Mouse (Mus musculus) MEL (cell line): ENCODE measurements around the gene Resp18.

Source experiments
- BHLHE40 ChIP-seq: IDR thresholded peaks from 2 replicates; pipeline ENCODE4 v1.6.1; 2012; ENCODE audit warnings: low read depth, mild to moderate bottlenecking, inconsistent platforms, low read length, improper control_type of control experiment, borderline replicate concordance
- CTCF ChIP-seq, 3 experiments: IDR thresholded peaks in 2 of 3; conservative IDR thresholded peaks in 1 of 3; 2 replicates each; pipeline ENCODE4 v1.5.1; 2011 to 2012; ENCODE audit warnings: low read length in 3 of 3, low read depth in 2 of 3, mild to moderate bottlenecking in 2 of 3, improper control_type of control experiment in 1 of 3, inconsistent platforms in 1 of 3, mixed read lengths in 1 of 3, moderate library complexity in 1 of 3; ENCODE audit not compliant: control insufficient read depth in 1 of 3, insufficient read depth in 1 of 3, poor library complexity in 1 of 3, severe bottlenecking in 1 of 3
- EP300 ChIP-seq, 2 experiments: IDR thresholded peaks; 2 replicates each; pipeline ENCODE4 v1.6.1; 2011; ENCODE audit warnings: improper control_type of control experiment in 2 of 2, low read length in 2 of 2, low read depth in 1 of 2, mild to moderate bottlenecking in 1 of 2
- MAX ChIP-seq: IDR thresholded peaks from 2 replicates; pipeline ENCODE4 v1.6.1; 2011; ENCODE audit warnings: low read length, improper control_type of control experiment
- MYC ChIP-seq: IDR thresholded peaks from 2 replicates; pipeline ENCODE4 v1.6.1; 2011; ENCODE audit warnings: low read depth, mild to moderate bottlenecking, low read length, improper control_type of control experiment, moderate library complexity
- POLR2A ChIP-seq, 2 experiments: IDR thresholded peaks; 2 replicates each; pipeline ENCODE4 v1.6.1; 2011 to 2012; ENCODE audit warnings: low read length in 2 of 2, mild to moderate bottlenecking in 2 of 2, control low read depth in 1 of 2, improper control_type of control experiment in 1 of 2, low read depth in 1 of 2, moderate library complexity in 1 of 2; ENCODE audit not compliant: control insufficient read depth in 1 of 2, insufficient read depth in 1 of 2, poor library complexity in 1 of 2
- POLR2AphosphoS5 ChIP-seq: IDR thresholded peaks from 2 replicates; pipeline ENCODE4 v1.6.1; 2012; ENCODE audit warnings: low read depth, borderline replicate concordance, mild to moderate bottlenecking, inconsistent platforms, low read length, moderate library complexity, mixed read lengths
- SMC3 ChIP-seq: IDR thresholded peaks from 2 replicates; pipeline ENCODE4 v1.6.1; 2011; ENCODE audit warnings: low read depth, low read length, improper control_type of control experiment
- TCF12 ChIP-seq: IDR thresholded peaks from 2 replicates; pipeline ENCODE4 v1.6.1; 2014; ENCODE audit warnings: low read depth, mild to moderate bottlenecking, inconsistent platforms, low read length, improper control_type of control experiment, moderate library complexity

GRCm38 (mm10) chr1:75255516-75256046 is 22.6 kb downstream of the Resp18 start:
- TF ChIP-seq SMC3 = no peak
- no peak for TF ChIP-seq CTCF (IDR thresholded peaks at IDR 0.05 in 2 of 3, conservative IDR thresholded peaks at IDR 0.05 in 1 of 3; ENCODE audit: control insufficient read depth in 1 of 3, insufficient read depth in 1 of 3, low read depth in 2 of 3, low read length in 3 of 3, poor library complexity in 1 of 3, severe bottlenecking in 1 of 3)
- no peak for TF ChIP-seq MAX
- no peak for TF ChIP-seq TCF12
- TF ChIP-seq MYC = no peak
- no peak for TF ChIP-seq POLR2A (IDR thresholded peaks at IDR 0.05; ENCODE audit: control insufficient read depth in 1 of 2, insufficient read depth in 1 of 2, low read depth in 1 of 2, low read length in 2 of 2, poor library complexity in 1 of 2)
- TF ChIP-seq EP300 (IDR thresholded peaks at IDR 0.05; ENCODE audit: low read depth in 1 of 2, low read length in 2 of 2) = no peak
- no peak for TF ChIP-seq POLR2AphosphoS5
- TF ChIP-seq BHLHE40 = no peak
